Mouse (Mus musculus) left cerebral cortex, adult 2 months (tissue): Measurements from ENCODE around the gene S100a2. TPM values are rescaled to one million over a fixed set of nuclear protein-coding genes. Genes with fewer than 3 reads are reported as not detected.
A peak's percentile ranks its signal among the peaks of the same experiment; 100 is the strongest.

Experiments
- DNase-seq, 2 experiments: peaks; one replicate each; pipeline ENCODE4 v3.0.0; 2021 to 2022; ENCODE audit warnings: low spot score in 2 of 2, mixed read lengths in 1 of 2; ENCODE audit errors: extremely low spot score in 1 of 2
- H3K27ac ChIP-seq: fragments of 200-600 bp; 2 replicates; pipeline ENCODE4 v1.8.1; 2022
- H3K4me3 ChIP-seq: fragments of 200-600 bp; 2 replicates; pipeline ENCODE4 v1.8.1; 2022
- CTCF ChIP-seq: fragments of 200-600 bp; IDR thresholded peaks from 2 replicates; pipeline ENCODE4 v1.8.1; 2022; ENCODE audit warnings: antibody characterized with exemption, mild to moderate bottlenecking, moderate library complexity
- intact Hi-C: fragments of 180-260 bp; cut with DNase I; formaldehyde crosslinking; loops from one replicate; pipeline ENCODE4 v1.15.1; 2025
- long read RNA-seq, 2 experiments: library from polyadenylated mRNA; stranded (forward); transcript quantifications; one replicate each; pipeline ENCODE4 v2.0.0; 2021; ENCODE audit warnings: borderline mapping rate in 2 of 2
- total RNA-seq, 2 experiments: library from RNA; stranded (reverse); gene quantifications; 2 replicates each; pipeline ENCODE4 v1.2.3; 2021

The S100a2 gene
- total RNA-seq: not detected
- long read RNA-seq, experiment 1: 0 reads
- long read RNA-seq, experiment 2: 0 reads

- TF ChIP-seq CTCF: no peak
- Histone ChIP-seq H3K4me3 (no peak within 1 kb of the TSS), H3K27ac (no peak within 1 kb of the TSS)
- intact Hi-C loops: no loop called here
- no peak for DNase-seq
Measured at GRCm38 (mm10) chr3:90589947-90590346, at the start of gene S100a2. TSS of gene S100a2 (plus strand) at chr3:90590247.

GRCm38 (mm10) chr3:90540904-90541303 is 49.1 kb upstream of the S100a2 start:
- no peak for DNase-seq
- no peak for TF ChIP-seq CTCF
- intact Hi-C loops: no loop called here
- Histone ChIP-seq H3K27ac (peak overlapping the region; percentile 89), H3K4me3 (peak overlapping the region; percentile 33)

- no peak for TF ChIP-seq CTCF
Measured at GRCm38 (mm10) chr3:90549676-90550420, 40.2 kb upstream of the S100a2 start.

GRCm38 (mm10) chr3:90550421-90550790 is 39.6 kb upstream of the S100a2 start:
- intact Hi-C loops: no loop called here
- TF ChIP-seq CTCF: no peak

More at GRCm38 (mm10) chr3:90549676-90550420, 40.2 kb upstream of the S100a2 start:
- H3K4me3 ChIP-seq: no peak overlapping the region
- H3K27ac ChIP-seq: no peak overlapping the region
- DNase-seq: no peak
- intact Hi-C loops: no loop called here

GRCm38 (mm10) chr3:90552231-90552630 is 37.8 kb upstream of the S100a2 start:
- Histone ChIP-seq H3K4me3 (no peak overlapping the region), H3K27ac (no peak overlapping the region)
- DNase-seq: no peak
- TF ChIP-seq CTCF: no peak
- intact Hi-C loops: no loop called here

More at GRCm38 (mm10) chr3:90550421-90550790, 39.6 kb upstream of the S100a2 start:
- Histone ChIP-seq H3K4me3 (no peak overlapping the region), H3K27ac (no peak overlapping the region)
- DNase-seq: no peak

GRCm38 (mm10) chr3:90555954-90556353 is 34.1 kb upstream of the S100a2 start:
- peak overlapping the region; percentile 47; the same call in 1 of the 2 replicates for H3K27ac ChIP-seq
- DNase-seq: peak in 1 of 2 experiments; percentile 32
- intact Hi-C loops: no loop called here

GRCm38 (mm10) chr3:90560008-90560628 is 29.9 kb upstream of the S100a2 start, which contains the start of gene S100a3:
TSS of gene S100a3 (plus strand) at chr3:90560578.
- no peak for TF ChIP-seq CTCF
- Histone ChIP-seq H3K4me3 (no peak within 1 kb of the TSS), H3K27ac (no peak within 1 kb of the TSS)
- intact Hi-C loops: no loop called here
- DNase-seq: no peak

More at GRCm38 (mm10) chr3:90555954-90556353, 34.1 kb upstream of the S100a2 start:
- no peak overlapping the region for H3K4me3 ChIP-seq
- TF ChIP-seq CTCF: no peak

GRCm38 (mm10) chr3:90574691-90575090 is 15.4 kb upstream of the S100a2 start:
- Histone ChIP-seq H3K4me3 (no peak overlapping the region), H3K27ac (no peak overlapping the region)
- no peak for DNase-seq
- no peak for TF ChIP-seq CTCF
- intact Hi-C loops: no loop called here

GRCm38 (mm10) chr3:90575320-90575719 is 14.7 kb upstream of the S100a2 start:
- no peak for DNase-seq
- Histone ChIP-seq H3K27ac (no peak overlapping the region), H3K4me3 (no peak overlapping the region)
- no peak for TF ChIP-seq CTCF
- intact Hi-C loops: no loop called here

- no peak for TF ChIP-seq CTCF
- Histone ChIP-seq H3K27ac (no peak overlapping the region), H3K4me3 (no peak overlapping the region)
- intact Hi-C loops: no loop called here
- no peak for DNase-seq
Measured at GRCm38 (mm10) chr3:90576351-90577001, 13.6 kb upstream of the S100a2 start.

- no peak for TF ChIP-seq CTCF
- no peak overlapping the region for H3K4me3 ChIP-seq
- no peak overlapping the region for H3K27ac ChIP-seq
- intact Hi-C loops: no loop called here
- DNase-seq: no peak
Measured at GRCm38 (mm10) chr3:90579433-90579832, 10.6 kb upstream of the S100a2 start.

GRCm38 (mm10) chr3:90581141-90581540 is 8.9 kb upstream of the S100a2 start:
- Histone ChIP-seq H3K4me3 (no peak overlapping the region), H3K27ac (no peak overlapping the region)
- DNase-seq: no peak
- intact Hi-C loops: loop anchor here (2.0 kb wide), 1 partner anchor 58 kb away; no protein-coding TSS in a partner anchor
- no peak for TF ChIP-seq CTCF
